Mouse (Mus musculus): Measurements from ENCODE around the gene Sytl3.

Sytl3 gene

GRCm38 (mm10) chr17:6779632-6780031, 120.7 kb downstream of the Sytl3 start:
- DNase-seq (ENCODE audit: low spot score) = no peak

GRCm38 (mm10) chr17:6780521-6781115, 121.7 kb downstream of the Sytl3 start:
- DNase-seq (ENCODE audit: low spot score) = no peak

DNA sequence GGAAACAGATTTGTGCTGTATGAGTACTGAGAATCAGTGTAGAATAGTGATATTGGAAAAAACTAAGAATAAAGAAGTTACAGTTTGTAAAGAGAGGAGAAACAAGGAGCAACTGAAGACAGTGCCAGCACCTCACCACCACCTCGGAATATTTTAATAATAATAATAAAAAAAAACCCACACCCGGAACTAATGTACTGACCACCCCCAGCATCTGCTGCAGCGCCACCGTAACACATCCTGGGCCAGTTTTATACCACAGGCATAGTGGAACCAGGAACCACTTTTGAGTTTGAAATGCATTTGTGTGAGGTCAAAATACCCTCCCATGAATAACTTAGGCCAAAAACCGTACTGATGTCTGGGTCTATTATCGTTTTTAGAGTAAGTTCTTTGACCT, 122.4 kb downstream of the Sytl3 start:
- DNase-seq (ENCODE audit: low spot score) = no peak

- DNase-seq (ENCODE audit: low spot score) = peak; percentile 44
Observed at GRCm38 (mm10) chr17:6782033-6782526, 123.2 kb downstream of the Sytl3 start.

GRCm38 (mm10) chr17:6782611-6783005, 123.7 kb downstream of the Sytl3 start, which contains the start of gene Ezr:
TSS of gene Ezr (minus strand) at chr17:6782784.
- peak; percentile 79 for DNase-seq (ENCODE audit: low spot score)

GRCm38 (mm10) chr17:6783006-6783661, 124.2 kb downstream of the Sytl3 start:
- DNase-seq (ENCODE audit: low spot score) = peak; percentile 62

DNA sequence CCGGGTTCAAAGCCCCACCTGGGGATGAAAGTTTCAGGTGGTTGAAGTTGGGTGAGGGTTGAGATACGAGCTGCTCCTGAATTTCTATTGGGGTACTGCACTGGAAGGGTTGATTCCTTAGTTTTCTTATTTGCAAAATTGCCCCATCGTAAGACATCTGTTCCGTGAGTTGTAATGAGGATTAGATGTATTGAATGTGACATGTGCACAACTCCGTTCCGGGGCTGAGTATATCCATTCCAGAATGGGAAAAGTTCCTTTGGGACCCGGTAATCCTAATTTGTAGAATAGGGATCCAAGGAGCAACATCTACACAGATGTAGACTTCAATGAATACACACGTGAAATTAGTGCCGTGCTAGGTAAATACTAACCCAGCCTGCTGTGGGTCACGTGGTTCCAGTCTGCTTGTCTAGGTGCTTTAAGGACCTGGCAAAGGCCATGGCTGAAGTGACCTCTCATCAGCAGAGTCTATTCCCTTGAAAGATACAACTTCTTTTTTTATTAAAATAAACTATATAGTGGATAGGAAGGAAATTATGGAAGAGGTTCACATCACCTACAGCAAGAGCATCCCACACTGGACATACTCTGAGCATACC, 125.0 kb downstream of the Sytl3 start:
- peak; percentile 65 for DNase-seq (ENCODE audit: low spot score)

GRCm38 (mm10) chr17:6787241-6787640, 128.3 kb downstream of the Sytl3 start:
- DNase-seq (ENCODE audit: low spot score) = no peak

Data from retina, embryonic 14.5 days (tissue).